Mouse (Mus musculus): ENCODE data around the gene Rps11. TPM values are rescaled to one million over a fixed set of nuclear protein-coding genes. Genes with fewer than 3 reads are reported as not detected.

The Rps11 gene
- polyA plus RNA-seq, 1 experiment = 2,217 TPM

DNA sequence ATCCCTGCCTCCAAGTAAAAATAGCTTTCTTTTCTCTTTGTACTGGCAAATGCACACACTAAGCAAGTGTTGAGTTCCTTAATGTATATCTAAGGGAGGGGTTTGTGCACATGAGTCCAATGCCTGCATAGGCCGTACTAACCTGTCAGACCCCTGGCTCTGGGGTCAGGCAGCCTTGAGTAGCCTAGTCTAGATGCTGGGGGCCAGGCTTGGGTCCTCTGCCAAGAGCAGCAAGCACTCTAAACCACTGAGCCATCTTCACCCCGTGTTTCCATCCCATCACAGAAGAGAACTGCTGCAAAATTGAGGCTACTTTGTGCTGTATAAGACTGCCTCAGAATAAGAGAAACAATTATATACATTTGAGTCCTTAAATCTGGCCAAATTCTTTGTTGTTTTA is 46.4 kb downstream of the Rps11 start:
- Histone ChIP-seq H3ac (ENCODE audit: control insufficient read depth, insufficient read length) (no peak overlapping the region), H3K4me3 (no peak overlapping the region), H3K36me3 (ENCODE audit: control insufficient read depth, insufficient read depth) (no peaks in the 10 kb centered on the region), H3K27me3 (ENCODE audit: control insufficient read depth, insufficient read depth, insufficient read length) (no peaks in the 10 kb centered on the region), H3K79me2 (ENCODE audit: control insufficient read depth, insufficient read depth) (peaks cover 12% of the 10 kb centered on the region), H3K4me2 (ENCODE audit: low read depth) (no peak overlapping the region)
- TF ChIP-seq USF1 (IDR thresholded peaks at IDR 0.05; ENCODE audit: low read depth) = no peak
- no peak for TF ChIP-seq MYOD1 (IDR thresholded peaks at IDR 0.05; ENCODE audit: control insufficient read depth in 1 of 3, insufficient read length in 2 of 3, low read depth in 2 of 3)
- no peak for TF ChIP-seq REST (IDR thresholded peaks at IDR 0.05; ENCODE audit: insufficient read depth, insufficient read length)
- TF ChIP-seq MAX (IDR thresholded peaks at IDR 0.05; ENCODE audit: low read depth) = no peak
- no peak for TF ChIP-seq POLR2AphosphoS2 (IDR thresholded peaks at IDR 0.05; ENCODE audit: insufficient read length, low read depth)
- TF ChIP-seq E2F4 (IDR thresholded peaks at IDR 0.05; ENCODE audit: insufficient read depth) = no peak
- no peak for TF ChIP-seq CEBPB (IDR thresholded peaks at IDR 0.05; ENCODE audit: insufficient read depth, poor library complexity, severe bottlenecking)
- no peak for TF ChIP-seq TCF12 (IDR thresholded peaks at IDR 0.05; ENCODE audit: insufficient read depth, poor library complexity, severe bottlenecking)
- TF ChIP-seq TCF3 (IDR thresholded peaks at IDR 0.05; ENCODE audit: insufficient read length, low read depth) = no peak
- no peak for TF ChIP-seq SRF (IDR thresholded peaks at IDR 0.05; ENCODE audit: control insufficient read depth, insufficient read length, low read depth)
- no peak for TF ChIP-seq POLR2A (IDR thresholded peaks at IDR 0.05; ENCODE audit: insufficient read length, low read depth)
- TF ChIP-seq MYOG (IDR thresholded peaks at IDR 0.05; ENCODE audit: control insufficient read depth in 1 of 3, insufficient read depth in 1 of 3, insufficient read length in 2 of 3, low read depth in 2 of 3) = no peak

- Histone ChIP-seq H3K79me2 (ENCODE audit: control insufficient read depth, insufficient read depth) (peaks cover 16% of the 10 kb centered on the region), H3K4me3 (no peak overlapping the region), H3K27me3 (ENCODE audit: control insufficient read depth, insufficient read depth, insufficient read length) (no peaks in the 10 kb centered on the region), H3K36me3 (ENCODE audit: control insufficient read depth, insufficient read depth) (no peaks in the 10 kb centered on the region), H3K4me2 (ENCODE audit: low read depth) (no peak overlapping the region), H3ac (ENCODE audit: control insufficient read depth, insufficient read length) (no peak overlapping the region)
- no peak for TF ChIP-seq TCF12 (IDR thresholded peaks at IDR 0.05; ENCODE audit: insufficient read depth, poor library complexity, severe bottlenecking)
- no peak for TF ChIP-seq TCF3 (IDR thresholded peaks at IDR 0.05; ENCODE audit: insufficient read length, low read depth)
- no peak for TF ChIP-seq MYOG (IDR thresholded peaks at IDR 0.05; ENCODE audit: control insufficient read depth in 1 of 3, insufficient read depth in 1 of 3, insufficient read length in 2 of 3, low read depth in 2 of 3)
- TF ChIP-seq USF1 (IDR thresholded peaks at IDR 0.05; ENCODE audit: low read depth) = no peak
Measured at GRCm38 (mm10) chr7:45077322-45077721, 46.9 kb downstream of the Rps11 start.

- Histone ChIP-seq H3K79me2 (ENCODE audit: control insufficient read depth, insufficient read depth) (peaks cover 24% of the 10 kb centered on the region), H3K4me2 (ENCODE audit: low read depth) (no peak overlapping the region), H3K27me3 (ENCODE audit: control insufficient read depth, insufficient read depth, insufficient read length) (no peaks in the 10 kb centered on the region), H3ac (ENCODE audit: control insufficient read depth, insufficient read length) (no peak overlapping the region), H3K36me3 (ENCODE audit: control insufficient read depth, insufficient read depth) (no peaks in the 10 kb centered on the region), H3K4me3 (no peak overlapping the region)
- TF ChIP-seq POLR2A (IDR thresholded peaks at IDR 0.05; ENCODE audit: insufficient read length, low read depth) (peak; percentile 11), TCF3 (IDR thresholded peaks at IDR 0.05; ENCODE audit: insufficient read length, low read depth) (no peak), MYOG (IDR thresholded peaks at IDR 0.05; ENCODE audit: control insufficient read depth in 1 of 3, insufficient read depth in 1 of 3, insufficient read length in 2 of 3, low read depth in 2 of 3) (peak in 1 of 3 experiments; percentile 14)
Measured at GRCm38 (mm10) chr7:45076501-45076900, 47.7 kb downstream of the Rps11 start.

DNA sequence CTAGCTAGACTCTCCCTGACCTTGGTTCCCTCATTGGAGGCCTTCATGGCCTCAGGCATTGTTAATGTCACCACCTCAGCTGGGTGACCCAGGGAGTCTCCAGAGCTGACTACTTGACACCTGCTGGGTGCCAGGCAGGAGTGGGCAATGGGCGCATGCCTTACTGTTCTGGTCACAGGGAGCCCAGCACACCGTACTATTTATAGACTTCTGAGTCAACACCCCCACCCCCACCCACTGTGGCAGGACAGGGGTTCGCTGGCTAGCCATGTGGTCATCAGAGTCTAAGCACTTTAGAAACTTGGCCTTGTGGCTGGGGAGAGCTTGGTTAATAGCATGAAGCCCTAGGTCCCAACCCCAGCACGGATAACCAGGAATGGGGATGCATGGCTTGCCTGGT is 48.8 kb downstream of the Rps11 start:
- TF ChIP-seq TCF12 (IDR thresholded peaks at IDR 0.05; ENCODE audit: insufficient read depth, poor library complexity, severe bottlenecking) = no peak
- no peak for TF ChIP-seq CEBPB (IDR thresholded peaks at IDR 0.05; ENCODE audit: insufficient read depth, poor library complexity, severe bottlenecking)
- TF ChIP-seq POLR2AphosphoS2 (IDR thresholded peaks at IDR 0.05; ENCODE audit: insufficient read length, low read depth) = no peak
- no peak for TF ChIP-seq MAX (IDR thresholded peaks at IDR 0.05; ENCODE audit: low read depth)
- TF ChIP-seq MYOG (IDR thresholded peaks at IDR 0.05; ENCODE audit: control insufficient read depth in 1 of 3, insufficient read depth in 1 of 3, insufficient read length in 2 of 3, low read depth in 2 of 3) = peak in 2 of 3 experiments; percentile 47 to 83
- no peak for TF ChIP-seq SRF (IDR thresholded peaks at IDR 0.05; ENCODE audit: control insufficient read depth, insufficient read length, low read depth)
- TF ChIP-seq MYOD1 (IDR thresholded peaks at IDR 0.05; ENCODE audit: control insufficient read depth in 1 of 3, insufficient read length in 2 of 3, low read depth in 2 of 3) = peak in 2 of 3 experiments; percentile 70 to 85
- no peaks in the 10 kb centered on the region for H3K27me3 ChIP-seq (ENCODE audit: control insufficient read depth, insufficient read depth, insufficient read length)
- no peak overlapping the region for H3ac ChIP-seq (ENCODE audit: control insufficient read depth, insufficient read length)
- H3K4me2 ChIP-seq (ENCODE audit: low read depth) = peak overlapping the region; percentile 49
- H3K36me3 ChIP-seq (ENCODE audit: control insufficient read depth, insufficient read depth) = no peaks in the 10 kb centered on the region
- H3K79me2 ChIP-seq (ENCODE audit: control insufficient read depth, insufficient read depth) = peaks cover 35% of the 10 kb centered on the region
- no peak overlapping the region for H3K4me3 ChIP-seq

- Histone ChIP-seq H3K4me3 (no peak overlapping the region), H3K4me2 (ENCODE audit: low read depth) (no peak overlapping the region), H3ac (ENCODE audit: control insufficient read depth, insufficient read length) (no peak overlapping the region), H3K36me3 (ENCODE audit: control insufficient read depth, insufficient read depth) (no peaks in the 10 kb centered on the region), H3K79me2 (ENCODE audit: control insufficient read depth, insufficient read depth) (peaks cover 50% of the 10 kb centered on the region), H3K27me3 (ENCODE audit: control insufficient read depth, insufficient read depth, insufficient read length) (no peaks in the 10 kb centered on the region)
- TF ChIP-seq E2F4 (IDR thresholded peaks at IDR 0.05; ENCODE audit: insufficient read depth) (no peak), MAX (IDR thresholded peaks at IDR 0.05; ENCODE audit: low read depth) (no peak), CEBPB (IDR thresholded peaks at IDR 0.05; ENCODE audit: insufficient read depth, poor library complexity, severe bottlenecking) (no peak), MYOG (IDR thresholded peaks at IDR 0.05; ENCODE audit: control insufficient read depth in 1 of 3, insufficient read depth in 1 of 3, insufficient read length in 2 of 3, low read depth in 2 of 3) (peak in 1 of 3 experiments; percentile 73), POLR2A (IDR thresholded peaks at IDR 0.05; ENCODE audit: insufficient read length, low read depth) (no peak), USF1 (IDR thresholded peaks at IDR 0.05; ENCODE audit: low read depth) (no peak), TCF3 (IDR thresholded peaks at IDR 0.05; ENCODE audit: insufficient read length, low read depth) (no peak), MYOD1 (IDR thresholded peaks at IDR 0.05; ENCODE audit: control insufficient read depth in 1 of 3, insufficient read length in 2 of 3, low read depth in 2 of 3) (peak in 2 of 3 experiments; percentile 48 to 50), TCF12 (IDR thresholded peaks at IDR 0.05; ENCODE audit: insufficient read depth, poor library complexity, severe bottlenecking) (no peak), REST (IDR thresholded peaks at IDR 0.05; ENCODE audit: insufficient read depth, insufficient read length) (no peak)
Measured at GRCm38 (mm10) chr7:45073949-45074348, 50.3 kb downstream of the Rps11 start.

Measured in myocyte (in vitro differentiated cells).